Mouse (Mus musculus) embryonic fibroblast, embryonic 13.5 days (primary cell): ENCODE measurements around the gene Atp1a1.

Experiments
- CTCF ChIP-seq: IDR thresholded peaks from 2 replicates; pipeline ENCODE4 v1.5.1; 2011; ENCODE audit warnings: mild to moderate bottlenecking, control low read depth, low read length, moderate library complexity, borderline replicate concordance; ENCODE audit not compliant: insufficient read depth
- POLR2A ChIP-seq: IDR thresholded peaks from 2 replicates; pipeline ENCODE4 v1.6.1; 2011; ENCODE audit warnings: low read depth, mild to moderate bottlenecking, control low read depth, low read length, moderate library complexity

GRCm38 (mm10) chr3:101615856-101616255 lies 11.4 kb upstream of the Atp1a1 start:
- TF ChIP-seq CTCF (no peak), POLR2A (no peak)
